Mouse (Mus musculus): Measurements from ENCODE around the gene Gm20498.
"Not testable (repeated sequence)": the region's sequence is repeated elsewhere in the genome, so short reads cannot be mapped to it uniquely, and the experiment has no call there.

Gene Gm20498

DNA sequence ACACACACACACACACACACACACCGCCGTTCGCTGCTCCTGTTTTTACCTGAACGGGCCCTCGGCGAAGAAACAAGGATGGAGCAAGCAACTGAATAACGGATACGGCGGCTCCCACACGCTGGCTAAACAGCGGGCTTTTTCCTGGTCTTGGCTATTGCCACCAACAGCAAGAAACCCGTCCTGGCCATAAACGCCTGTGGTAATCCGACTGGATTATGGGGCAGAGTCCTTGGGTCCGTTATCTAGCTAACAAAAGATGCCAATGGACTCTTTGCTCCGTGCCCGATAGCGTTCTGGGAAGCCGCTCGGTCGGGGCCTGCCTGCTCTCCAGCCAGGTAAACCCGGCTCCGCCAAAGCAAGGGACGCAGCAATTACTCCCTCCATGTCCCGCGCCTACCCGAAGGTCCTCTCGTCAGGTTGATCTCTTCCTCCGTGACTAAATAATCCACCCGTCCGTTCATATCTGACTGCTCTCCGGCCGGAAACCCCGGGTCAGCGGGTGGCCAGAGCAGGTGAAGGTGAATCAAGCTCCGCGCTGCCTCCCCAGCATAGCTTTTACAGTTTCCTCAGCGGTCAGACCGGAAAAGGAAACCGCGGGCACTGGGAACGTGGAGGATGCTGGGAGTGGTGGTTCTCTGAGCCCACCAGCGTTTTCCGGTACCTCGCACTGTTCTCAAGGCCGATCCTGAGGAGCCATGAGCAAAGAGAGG lies at the start of gene Gm20498, which contains the start of gene Synj2bp:
Gene Gm20498 (minus strand): TSS at position 590 of the 713 bp plus-strand sequence.
Gene Synj2bp (minus strand): TSS at position 596 of the 713 bp plus-strand sequence.
- TF ChIP-seq GATA4 (IDR thresholded peaks at IDR 0.05; ENCODE audit: insufficient replicate concordance, low read length): no peak

DNA sequence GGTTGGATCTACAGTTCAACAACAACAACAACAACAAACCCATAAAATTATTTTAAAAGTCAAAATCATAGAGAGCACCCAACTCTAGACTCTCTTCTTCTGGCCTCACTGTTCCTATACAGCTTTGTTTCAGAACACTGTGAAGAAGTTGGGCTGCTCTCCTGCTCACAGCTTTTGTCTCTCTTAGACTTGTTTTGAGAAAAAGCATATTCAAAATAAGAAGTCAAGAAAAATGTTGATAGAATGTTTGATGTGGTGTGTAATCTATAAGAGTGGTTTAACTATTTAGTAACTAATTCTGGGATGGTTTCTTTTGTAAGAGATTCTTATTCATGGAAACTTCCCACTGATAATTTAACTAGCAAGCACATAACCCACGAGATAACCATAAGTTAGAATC lies 35.7 kb upstream of the Gm20498 start, which contains the start of gene Adam21:
Gene Adam21 (minus strand): TSS at position 101 of the 400 bp plus-strand sequence.
- no peak for TF ChIP-seq GATA4 (IDR thresholded peaks at IDR 0.05; ENCODE audit: insufficient replicate concordance, low read length)

DNA sequence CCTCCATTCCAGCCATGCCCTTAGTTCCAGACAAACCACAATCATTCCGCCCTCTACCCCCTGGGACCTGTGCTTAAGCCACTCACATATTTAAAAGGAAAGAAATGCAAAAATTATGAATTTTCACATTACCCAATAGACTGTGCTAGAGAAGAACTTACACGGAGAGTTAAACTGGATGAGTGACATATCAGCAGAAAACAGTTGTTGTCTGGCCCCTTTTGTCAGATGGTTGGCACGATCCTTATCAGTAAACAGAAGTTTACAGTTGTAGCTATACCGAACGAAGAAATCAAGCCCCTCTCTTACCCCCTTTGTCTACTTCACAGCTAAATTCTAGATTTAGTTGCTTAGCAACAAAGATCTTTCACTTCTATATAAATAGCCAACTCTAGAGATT lies 35.2 kb upstream of the Gm20498 start:
- TF ChIP-seq GATA4 (IDR thresholded peaks at IDR 0.05; ENCODE audit: insufficient replicate concordance, low read length): no peak

GRCm38 (mm10) chr12:81564173-81564572 lies 31.5 kb upstream of the Gm20498 start:
- no peak for TF ChIP-seq GATA4 (IDR thresholded peaks at IDR 0.05; ENCODE audit: insufficient replicate concordance, low read length)

- no peak for TF ChIP-seq GATA4 (IDR thresholded peaks at IDR 0.05; ENCODE audit: insufficient replicate concordance, low read length)
Measured at GRCm38 (mm10) chr12:81549286-81549685, 16.6 kb upstream of the Gm20498 start.

DNA sequence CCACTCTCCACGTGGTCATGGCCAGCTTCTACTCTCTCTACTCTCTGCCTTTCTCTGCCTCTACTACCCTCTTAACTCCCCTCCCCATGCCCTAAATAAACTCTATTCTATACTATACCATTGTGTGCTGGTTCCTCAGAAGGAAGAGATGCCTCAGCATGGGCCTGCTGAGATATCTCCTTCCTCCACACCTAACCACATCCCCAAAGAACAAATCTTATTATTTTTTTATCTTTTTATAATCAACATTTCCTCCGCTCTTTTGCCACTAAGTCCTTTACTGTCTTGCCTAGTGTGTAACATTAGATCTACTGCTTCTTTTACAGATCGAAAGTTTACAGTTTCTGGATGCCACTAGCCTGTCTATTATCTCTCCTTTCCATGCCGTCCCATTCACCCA lies 14.5 kb upstream of the Gm20498 start:
- TF ChIP-seq GATA4 (IDR thresholded peaks at IDR 0.05; ENCODE audit: insufficient replicate concordance, low read length): no peak

DNA sequence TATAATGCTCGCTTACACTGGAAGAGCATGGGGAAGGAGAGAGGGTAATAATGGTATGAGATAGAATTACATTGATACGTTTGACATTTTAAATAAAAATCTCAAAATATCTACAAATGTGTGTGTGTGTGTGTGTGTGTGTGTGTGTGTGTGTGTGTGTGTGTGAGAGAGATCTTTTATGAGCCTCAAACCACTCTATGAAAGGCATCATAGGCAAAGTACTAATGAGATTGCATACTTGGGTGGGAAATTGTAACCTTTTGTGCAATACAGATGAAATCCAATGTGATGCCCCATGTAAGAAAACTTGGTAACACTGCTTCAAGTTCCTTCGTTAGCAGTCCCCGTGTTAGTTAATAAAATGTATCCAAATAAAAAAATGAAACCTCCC lies 319 bp upstream of the Gm20498 start:
- TF ChIP-seq GATA4 (IDR thresholded peaks at IDR 0.05; ENCODE audit: insufficient replicate concordance, low read length): no peak

- no peak for TF ChIP-seq GATA4 (IDR thresholded peaks at IDR 0.05; ENCODE audit: insufficient replicate concordance, low read length)
Measured at GRCm38 (mm10) chr12:81490491-81490890, 42.2 kb downstream of the Gm20498 start.

GRCm38 (mm10) chr12:81485311-81485710 lies 47.4 kb downstream of the Gm20498 start:
- TF ChIP-seq GATA4 (IDR thresholded peaks at IDR 0.05; ENCODE audit: insufficient replicate concordance, low read length): no peak

- TF ChIP-seq GATA4 (IDR thresholded peaks at IDR 0.05; ENCODE audit: insufficient replicate concordance, low read length): peak; percentile 98; the same call in 1 of the 2 replicates
Measured at GRCm38 (mm10) chr12:81484727-81485191, 47.9 kb downstream of the Gm20498 start, which contains the start of gene Cox16. TSS of gene Cox16 (minus strand) at chr12:81485127.

DNA sequence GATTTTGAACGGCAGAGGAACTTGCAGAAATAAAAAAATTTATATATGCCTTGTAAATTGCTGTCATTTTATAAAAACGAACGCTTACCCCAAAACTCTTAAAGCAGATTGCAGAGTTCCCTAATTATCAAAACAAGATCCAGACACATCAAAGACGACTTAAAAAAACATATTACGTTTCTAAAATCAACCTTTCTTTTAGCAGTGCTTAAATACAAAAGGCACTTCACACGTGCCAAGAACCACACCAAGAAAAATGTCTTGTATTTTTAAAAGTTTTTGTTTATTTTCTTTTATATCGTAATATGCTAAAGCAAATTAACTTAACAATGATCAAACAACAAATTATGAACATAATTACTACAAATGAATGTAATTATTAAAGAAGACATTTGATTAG lies 48.5 kb downstream of the Gm20498 start:
- no peak for TF ChIP-seq GATA4 (IDR thresholded peaks at IDR 0.05; ENCODE audit: insufficient replicate concordance, low read length)

DNA sequence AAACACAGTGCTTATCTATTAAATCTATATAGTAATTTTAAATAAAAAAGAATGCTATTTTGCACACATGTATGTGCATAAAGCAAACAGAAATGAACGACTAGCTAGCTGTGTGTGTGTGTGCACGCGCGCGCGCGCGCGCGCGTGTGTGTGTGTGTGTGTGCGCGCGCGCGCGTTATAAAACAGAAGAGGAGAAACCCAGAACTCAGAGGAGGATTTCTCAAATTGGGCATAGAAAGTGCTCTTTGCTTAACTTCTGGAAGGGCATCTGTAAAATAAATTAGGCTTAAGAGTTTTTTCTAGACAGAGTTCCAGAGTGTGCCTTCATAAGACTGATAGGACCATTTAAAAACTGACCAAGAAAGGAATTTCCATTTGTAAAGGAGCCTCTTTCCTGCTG lies 49.0 kb downstream of the Gm20498 start:
- TF ChIP-seq GATA4 (IDR thresholded peaks at IDR 0.05; ENCODE audit: insufficient replicate concordance, low read length): no peak

GRCm38 (mm10) chr12:81421846-81422245 lies 110.9 kb downstream of the Gm20498 start, which contains the start of gene Adam4:
TSS of gene Adam4 (minus strand) at chr12:81421946.
- no peak for TF ChIP-seq GATA4 (IDR thresholded peaks at IDR 0.05; ENCODE audit: insufficient replicate concordance, low read length)

DNA sequence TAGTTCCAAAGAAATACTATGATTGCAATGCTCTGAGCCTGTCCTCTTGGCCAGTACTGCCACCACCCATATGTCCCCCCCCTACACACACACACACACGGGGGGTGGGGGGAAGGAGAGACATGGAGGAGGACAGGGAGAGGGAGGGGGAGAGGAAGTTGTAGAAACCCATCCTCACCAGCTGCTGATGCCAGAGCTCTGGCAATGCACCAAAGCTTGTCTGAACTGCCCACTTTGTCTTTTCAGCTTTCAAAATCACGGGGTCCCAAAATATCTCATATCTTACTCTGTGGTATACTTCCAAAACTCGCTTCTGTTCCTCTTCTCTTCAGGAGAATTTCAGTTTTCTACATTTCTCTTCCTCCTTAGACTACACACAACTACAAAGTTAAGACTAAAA lies 119.5 kb downstream of the Gm20498 start:
- no peak for TF ChIP-seq GATA4 (IDR thresholded peaks at IDR 0.05; ENCODE audit: insufficient replicate concordance, low read length)

- TF ChIP-seq GATA4 (IDR thresholded peaks at IDR 0.05; ENCODE audit: insufficient replicate concordance, low read length): no peak
Measured at GRCm38 (mm10) chr12:81408966-81409365, 123.7 kb downstream of the Gm20498 start.

GRCm38 (mm10) chr12:81402187-81402586 lies 130.5 kb downstream of the Gm20498 start:
- TF ChIP-seq GATA4 (IDR thresholded peaks at IDR 0.05; ENCODE audit: insufficient replicate concordance, low read length): no peak

DNA sequence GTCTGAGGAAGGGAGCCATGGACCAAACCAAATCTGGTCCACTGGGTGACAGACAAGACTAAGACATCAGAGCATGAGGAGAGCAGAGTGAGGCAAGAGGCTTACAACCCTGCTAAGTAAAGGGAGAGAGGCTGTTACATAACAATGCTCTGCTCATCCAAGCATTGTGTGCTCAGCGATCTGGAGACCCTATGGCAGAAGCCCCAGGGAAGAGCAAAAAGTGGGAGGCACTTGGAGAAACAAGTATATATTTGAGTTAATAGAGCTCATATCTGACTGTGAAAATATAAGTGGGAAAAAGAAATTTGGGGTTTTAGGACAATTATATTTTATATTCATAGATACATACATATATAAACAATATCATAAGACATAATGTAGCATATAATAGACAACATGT lies 153.3 kb downstream of the Gm20498 start, which contains the start of gene Gm4787:
Gene Gm4787 (minus strand): TSS at position 101 of the 400 bp plus-strand sequence.
- TF ChIP-seq GATA4 (IDR thresholded peaks at IDR 0.05; ENCODE audit: insufficient replicate concordance, low read length): not testable (repeated sequence)
